Mouse (Mus musculus): Measurements from ENCODE around the gene Ltbp4. TPM values are rescaled to one million over a fixed set of nuclear protein-coding genes. Genes with fewer than 3 reads are reported as not detected.

The Ltbp4 gene
- total and polyA plus RNA-seq, 3 experiments = 2.9 to 14.2 TPM; not detected in 1

DNA sequence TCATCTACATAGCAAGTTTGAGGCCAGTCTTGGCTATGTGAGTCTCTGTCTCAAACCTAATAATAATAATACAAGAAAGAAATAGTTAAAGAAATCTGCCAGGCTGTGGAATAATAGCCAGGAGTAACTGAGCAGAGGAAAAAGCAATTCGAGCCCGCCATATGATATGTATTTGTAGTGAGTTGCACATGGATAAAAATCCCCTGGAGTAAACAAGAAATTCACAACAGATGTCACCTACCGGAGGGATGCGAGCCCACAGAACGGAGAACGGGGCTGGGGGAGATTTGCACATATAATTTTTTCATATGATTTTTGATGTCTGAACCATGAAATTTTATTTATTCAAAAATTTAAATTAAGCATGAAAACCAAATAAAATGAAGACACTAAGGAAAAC is 42.3 kb upstream of the Ltbp4 start:
- H3K27me3 ChIP-seq (ENCODE audit: control insufficient read depth in 1 of 2, insufficient read depth in 2 of 2, low read length in 2 of 2) = no peaks in the 10 kb centered on the region; a peak in 1 of 4 replicates
- no peak overlapping the region for H3K27ac ChIP-seq (ENCODE audit: control insufficient read depth, low read depth, low read length)
- H3K9ac ChIP-seq (ENCODE audit: control insufficient read depth, low read depth, low read length, poor library complexity, severe bottlenecking) = no peak overlapping the region
- no peak for DNase-seq (ENCODE audit: low read depth, low spot score)
- H3K36me3 ChIP-seq (ENCODE audit: control insufficient read depth in 1 of 2, insufficient read depth in 2 of 2, low read length in 2 of 2) = peaks cover 0 to 12% of the 10 kb centered on the region in 2 experiments; a peak in 2 of 4 replicates
- no peak overlapping the region for H3K4me3 ChIP-seq (ENCODE audit: control insufficient read depth in 1 of 2, insufficient read depth in 1 of 2, low read depth in 2 of 2, low read length in 2 of 2)
- H3K79me2 ChIP-seq (ENCODE audit: control insufficient read depth, insufficient read depth, low read length, poor library complexity) = no peaks in the 10 kb centered on the region
- peaks cover 0 to 14% of the 10 kb centered on the region in 2 experiments; a peak in 2 of 4 replicates for H3K4me1 ChIP-seq (ENCODE audit: control insufficient read depth in 1 of 2, insufficient read depth in 2 of 2, low read length in 2 of 2)
- TF ChIP-seq EP300 (IDR thresholded peaks at IDR 0.05; ENCODE audit: low read depth in 1 of 2, low read length in 2 of 2) (no peak), TCF12 (IDR thresholded peaks at IDR 0.05; ENCODE audit: low read depth, low read length) (no peak), ELF1 (IDR thresholded peaks at IDR 0.05; ENCODE audit: low read depth, low read length) (no peak), TBP (IDR thresholded peaks at IDR 0.05; ENCODE audit: low read depth, low read length) (no peak), RCOR1 (IDR thresholded peaks at IDR 0.05; ENCODE audit: low read depth, low read length) (no peak), POLR2AphosphoS2 (IDR thresholded peaks at IDR 0.05; ENCODE audit: low read length) (no peak), SMC3 (IDR thresholded peaks at IDR 0.05; ENCODE audit: low read depth, low read length) (no peak), CHD2 (IDR thresholded peaks at IDR 0.05; ENCODE audit: low read length) (no peak), HCFC1 (IDR thresholded peaks at IDR 0.05; ENCODE audit: low read depth, low read length) (no peak), ZC3H11A (IDR thresholded peaks at IDR 0.05; ENCODE audit: low read depth, low read length) (no peak), MYB (IDR thresholded peaks at IDR 0.05; ENCODE audit: low read depth, low read length) (no peak), USF1 (IDR thresholded peaks at IDR 0.05; ENCODE audit: low read depth, low read length) (no peak), MXI1 (IDR thresholded peaks at IDR 0.05; ENCODE audit: low read depth, low read length) (no peak), UBTF (IDR thresholded peaks at IDR 0.05; ENCODE audit: borderline replicate concordance, insufficient read depth, low read depth, low read length) (no peak), MAFK (IDR thresholded peaks at IDR 0.05; ENCODE audit: borderline replicate concordance, low read depth, low read length) (no peak), NRF1 (IDR thresholded peaks at IDR 0.05; ENCODE audit: insufficient read depth, low read depth, low read length, poor library complexity, severe bottlenecking) (no peak), RAD21 (IDR thresholded peaks at IDR 0.05; ENCODE audit: low read depth, low read length) (no peak), MAZ (IDR thresholded peaks at IDR 0.05; ENCODE audit: low read depth, low read length) (no peak), ZKSCAN1 (IDR thresholded peaks at IDR 0.05; ENCODE audit: low read depth, low read length) (no peak)
- H3K9me3 ChIP-seq (replicated peaks; ENCODE audit: insufficient read depth, low read length) = no peaks in the 10 kb centered on the region

DNA sequence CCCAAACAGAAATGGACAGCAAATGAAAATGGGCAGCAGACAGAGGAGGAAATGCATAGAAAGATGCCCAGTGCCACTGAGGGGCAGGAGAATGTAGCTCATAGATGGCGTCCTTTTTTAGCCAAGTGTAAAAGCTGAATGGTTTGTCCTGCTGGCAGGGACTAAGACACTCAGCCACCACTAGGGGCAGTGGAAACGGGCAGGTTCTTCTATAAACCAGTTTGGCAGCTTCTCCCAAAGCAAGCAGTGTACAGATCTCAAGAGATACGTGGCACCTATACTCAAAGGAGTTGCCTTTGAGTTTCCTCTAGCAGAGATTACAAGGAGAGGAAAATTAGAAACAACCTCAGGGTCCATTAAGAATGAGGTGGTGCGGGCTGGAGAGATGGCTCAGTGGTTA is 40.9 kb upstream of the Ltbp4 start:
- Histone ChIP-seq H3K9ac (ENCODE audit: control insufficient read depth, low read depth, low read length, poor library complexity, severe bottlenecking) (no peak overlapping the region), H3K4me1 (ENCODE audit: control insufficient read depth in 1 of 2, insufficient read depth in 2 of 2, low read length in 2 of 2) (peaks cover 0 to 3% of the 10 kb centered on the region in 2 experiments; a peak in 2 of 4 replicates), H3K9me3 (replicated peaks; ENCODE audit: insufficient read depth, low read length) (no peaks in the 10 kb centered on the region), H3K27me3 (ENCODE audit: control insufficient read depth in 1 of 2, insufficient read depth in 2 of 2, low read length in 2 of 2) (no peaks in the 10 kb centered on the region; a peak in 1 of 4 replicates), H3K27ac (ENCODE audit: control insufficient read depth, low read depth, low read length) (no peak overlapping the region), H3K36me3 (ENCODE audit: control insufficient read depth in 1 of 2, insufficient read depth in 2 of 2, low read length in 2 of 2) (peaks cover 0 to 5% of the 10 kb centered on the region in 2 experiments; a peak in 2 of 4 replicates), H3K79me2 (ENCODE audit: control insufficient read depth, insufficient read depth, low read length, poor library complexity) (no peaks in the 10 kb centered on the region), H3K4me3 (ENCODE audit: control insufficient read depth in 1 of 2, insufficient read depth in 1 of 2, low read depth in 2 of 2, low read length in 2 of 2) (no peak overlapping the region)
- DNase-seq (ENCODE audit: low read depth, low spot score) = peak; percentile 72
- no peak for TF ChIP-seq RCOR1 (IDR thresholded peaks at IDR 0.05; ENCODE audit: low read depth, low read length)
- no peak for TF ChIP-seq CHD2 (IDR thresholded peaks at IDR 0.05; ENCODE audit: low read length)
- TF ChIP-seq ZC3H11A (IDR thresholded peaks at IDR 0.05; ENCODE audit: low read depth, low read length) = no peak
- TF ChIP-seq CHD1 (IDR thresholded peaks at IDR 0.05; ENCODE audit: low read depth, low read length) = no peak
- TF ChIP-seq MAFK (IDR thresholded peaks at IDR 0.05; ENCODE audit: borderline replicate concordance, low read depth, low read length) = no peak
- TF ChIP-seq SIN3A (IDR thresholded peaks at IDR 0.05; ENCODE audit: low read length) = no peak
- TF ChIP-seq MYB (IDR thresholded peaks at IDR 0.05; ENCODE audit: low read depth, low read length) = no peak
- TF ChIP-seq POLR2AphosphoS2 (IDR thresholded peaks at IDR 0.05; ENCODE audit: low read length) = no peak
- TF ChIP-seq ZMIZ1 (IDR thresholded peaks at IDR 0.05; ENCODE audit: low read depth, low read length) = no peak
- TF ChIP-seq CTCF (IDR thresholded peaks at IDR 0.05 in 2 of 3, conservative IDR thresholded peaks at IDR 0.05 in 1 of 3; ENCODE audit: control insufficient read depth in 1 of 3, insufficient read depth in 1 of 3, low read depth in 2 of 3, low read length in 3 of 3, poor library complexity in 1 of 3, severe bottlenecking in 1 of 3) = peak; percentile 58 to 69 (median 66)
- TF ChIP-seq ZNF384 (IDR thresholded peaks at IDR 0.05; ENCODE audit: low read depth, low read length) = no peak
- TF ChIP-seq EP300 (IDR thresholded peaks at IDR 0.05; ENCODE audit: low read depth in 1 of 2, low read length in 2 of 2) = no peak
- TF ChIP-seq UBTF (IDR thresholded peaks at IDR 0.05; ENCODE audit: borderline replicate concordance, insufficient read depth, low read depth, low read length) = no peak
- TF ChIP-seq TAL1 (IDR thresholded peaks at IDR 0.05; ENCODE audit: low read length) = no peak
- TF ChIP-seq MAX (IDR thresholded peaks at IDR 0.05; ENCODE audit: low read length) = no peak
- TF ChIP-seq RAD21 (IDR thresholded peaks at IDR 0.05; ENCODE audit: low read depth, low read length) = peak; percentile 22
- TF ChIP-seq SMC3 (IDR thresholded peaks at IDR 0.05; ENCODE audit: low read depth, low read length) = no peak; the same call in 1 of the 2 replicates
